Mouse (Mus musculus): Measurements from ENCODE around the gene Nacc1. TPM values are rescaled to one million over a fixed set of nuclear protein-coding genes. Genes with fewer than 3 reads are reported as not detected.
A peak's percentile ranks its signal among the peaks of the same experiment; 100 is the strongest.

The Nacc1 gene
- polyA plus RNA-seq, 1 experiment from 2014 or later, result 15.9 TPM

DNA sequence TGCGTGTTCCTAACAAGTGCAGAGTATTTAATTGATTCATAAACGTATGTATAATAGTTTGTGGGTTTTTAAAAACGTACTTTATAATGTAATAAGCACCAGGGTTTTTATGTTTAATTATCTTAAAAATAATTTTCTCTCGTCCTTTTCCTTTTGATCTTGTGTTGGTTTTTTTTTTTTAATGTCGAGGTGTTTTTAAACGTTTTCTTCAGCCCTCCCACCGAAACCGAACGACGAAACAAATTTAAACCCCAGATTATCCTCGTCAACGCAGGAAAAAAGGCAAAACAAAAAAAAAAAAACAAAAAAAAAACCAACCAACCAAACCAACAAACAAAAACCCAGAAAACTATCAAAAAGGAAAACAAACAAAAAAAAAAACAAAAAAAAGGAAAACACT is 18.3 kb upstream of the Nacc1 start:
- TF ChIP-seq CTCF (IDR thresholded peaks at IDR 0.05; ENCODE audit: low read depth), result no peak
- Histone ChIP-seq H3K36me3 (ENCODE audit: insufficient read depth, low read length) (no peaks in the 10 kb centered on the region), H3K4me1 (replicated peaks; ENCODE audit: insufficient read depth, low read length) (peaks cover 37% of the 10 kb centered on the region), H3K4me3 (replicated peaks; ENCODE audit: low read depth, low read length) (0 out of 2 replicates have a peak overlapping the region, but pooled peaks have one; percentile 21), H3K9ac (ENCODE audit: low read depth, low read length) (no peak overlapping the region), H3K4me2 (ENCODE audit: low read length) (peak overlapping the region; percentile 48), H3K27me3 (ENCODE audit: insufficient read depth, low read length) (peaks cover 41% of the 10 kb centered on the region; the same call in 1 of the 2 replicates), H3K27ac (no peak overlapping the region), H3K9me3 (replicated peaks; ENCODE audit: low read length) (no peaks in the 10 kb centered on the region)
- DNase-seq (ENCODE audit: low spot score) (no peak), ATAC-seq (replicated peaks; ENCODE audit: low FRiP score, low read depth) (no peak)
- WGBS, result 17% methylated on average over 12 of the region's 12 CpGs

DNA sequence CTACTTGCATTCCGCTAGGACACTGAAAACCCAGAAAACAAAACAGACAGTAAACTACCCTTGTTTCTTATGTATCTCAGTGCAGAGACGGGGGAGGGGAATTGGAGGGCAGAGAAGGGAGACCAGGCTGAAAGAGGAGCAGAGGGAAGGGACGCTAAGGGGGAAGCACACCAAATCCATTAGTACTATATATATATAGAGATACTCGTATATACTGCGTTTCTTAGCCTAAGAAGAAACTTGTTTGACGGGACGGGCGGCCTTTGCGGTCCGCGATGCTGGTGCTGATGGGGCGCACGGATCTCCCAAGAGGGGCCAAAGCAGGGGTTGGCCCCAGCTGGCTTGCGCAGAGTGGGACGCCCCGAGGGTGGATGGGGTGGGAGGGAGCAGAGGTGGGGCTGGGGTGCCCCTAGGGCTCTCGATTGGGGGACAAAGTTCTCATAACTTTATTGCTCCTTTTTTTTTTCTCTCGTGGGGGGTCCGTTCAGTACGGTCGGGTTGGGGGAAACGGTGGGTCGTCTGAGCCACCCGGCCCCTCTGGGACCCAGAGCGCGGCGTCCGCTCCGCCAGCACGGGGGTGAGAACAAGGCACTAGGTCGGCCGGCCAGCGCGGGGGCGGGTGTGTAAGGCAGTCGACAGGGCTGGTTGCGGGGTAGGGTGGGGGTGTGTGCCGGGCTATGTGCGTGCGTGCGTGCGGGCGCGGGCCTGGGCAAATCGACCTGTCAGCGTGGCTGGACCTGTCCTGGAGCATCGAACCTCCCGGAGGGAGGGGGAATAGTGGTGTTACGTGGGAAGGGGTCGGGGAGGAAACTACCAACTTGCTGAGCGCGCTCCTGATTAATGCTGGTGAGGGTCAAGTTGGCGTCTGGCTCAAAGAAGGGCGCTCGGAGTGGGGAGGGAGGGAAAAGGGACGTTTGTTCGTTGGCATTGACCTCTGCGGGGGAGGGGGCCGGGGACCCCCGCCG is 17.5 kb upstream of the Nacc1 start:
- peaks cover 37% of the 10 kb centered on the region for H3K4me1 ChIP-seq (replicated peaks; ENCODE audit: insufficient read depth, low read length)
- 9% methylated on average over 61 of the region's 61 CpGs for WGBS
- peak overlapping the region; percentile 21 for H3K4me3 ChIP-seq (replicated peaks; ENCODE audit: low read depth, low read length)
- peak overlapping the region; percentile 48 for H3K4me2 ChIP-seq (ENCODE audit: low read length)
- DNase-seq (ENCODE audit: low spot score), result no peak
- H3K9ac ChIP-seq (ENCODE audit: low read depth, low read length), result 0 out of 2 replicates have a peak overlapping the region, but pooled peaks have one; percentile 23
- no peaks in the 10 kb centered on the region for H3K36me3 ChIP-seq (ENCODE audit: insufficient read depth, low read length)
- H3K27me3 ChIP-seq (ENCODE audit: insufficient read depth, low read length), result peaks cover 41% of the 10 kb centered on the region; the same call in 1 of the 2 replicates
- TF ChIP-seq CTCF (IDR thresholded peaks at IDR 0.05; ENCODE audit: low read depth), result no peak
- no peaks in the 10 kb centered on the region for H3K9me3 ChIP-seq (replicated peaks; ENCODE audit: low read length)
- H3K27ac ChIP-seq, result no peak overlapping the region
- no peak for ATAC-seq (replicated peaks; ENCODE audit: low FRiP score, low read depth)

DNA sequence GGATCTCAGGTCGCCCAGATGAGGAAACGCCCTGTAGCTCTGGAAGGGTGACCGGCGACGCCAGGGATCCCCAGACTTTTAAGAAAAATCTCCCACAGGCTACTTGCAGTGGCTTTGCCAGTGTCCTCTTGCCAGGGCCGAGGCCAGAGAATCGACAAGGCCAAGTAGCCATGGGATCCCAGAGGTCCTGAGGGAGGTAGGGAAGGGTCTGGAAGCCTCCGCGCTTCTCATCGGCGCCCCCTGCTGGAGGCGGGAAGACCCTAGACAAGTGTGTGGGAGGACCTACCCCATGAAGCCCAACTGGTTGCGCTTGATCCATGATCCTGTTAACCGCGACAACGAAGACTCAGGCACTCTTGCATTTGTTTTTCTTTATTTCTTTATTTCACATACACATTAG is 16.7 kb upstream of the Nacc1 start:
- WGBS, result 8% methylated on average over 16 of the region's 16 CpGs
- no peaks in the 10 kb centered on the region for H3K36me3 ChIP-seq (ENCODE audit: insufficient read depth, low read length)
- H3K9ac ChIP-seq (ENCODE audit: low read depth, low read length), result no peak overlapping the region
- peaks cover 37% of the 10 kb centered on the region for H3K4me1 ChIP-seq (replicated peaks; ENCODE audit: insufficient read depth, low read length)
- peaks cover 41% of the 10 kb centered on the region; the same call in 1 of the 2 replicates for H3K27me3 ChIP-seq (ENCODE audit: insufficient read depth, low read length)
- no peak for ATAC-seq (replicated peaks; ENCODE audit: low FRiP score, low read depth)
- peak; percentile 80 for DNase-seq (ENCODE audit: low spot score)
- no peaks in the 10 kb centered on the region for H3K9me3 ChIP-seq (replicated peaks; ENCODE audit: low read length)
- no peak overlapping the region for H3K27ac ChIP-seq
- TF ChIP-seq CTCF (IDR thresholded peaks at IDR 0.05; ENCODE audit: low read depth), result peak; percentile 82
- peak overlapping the region; percentile 48 for H3K4me2 ChIP-seq (ENCODE audit: low read length)
- peak overlapping the region; percentile 21; the same call in 1 of the 2 replicates for H3K4me3 ChIP-seq (replicated peaks; ENCODE audit: low read depth, low read length)

DNA sequence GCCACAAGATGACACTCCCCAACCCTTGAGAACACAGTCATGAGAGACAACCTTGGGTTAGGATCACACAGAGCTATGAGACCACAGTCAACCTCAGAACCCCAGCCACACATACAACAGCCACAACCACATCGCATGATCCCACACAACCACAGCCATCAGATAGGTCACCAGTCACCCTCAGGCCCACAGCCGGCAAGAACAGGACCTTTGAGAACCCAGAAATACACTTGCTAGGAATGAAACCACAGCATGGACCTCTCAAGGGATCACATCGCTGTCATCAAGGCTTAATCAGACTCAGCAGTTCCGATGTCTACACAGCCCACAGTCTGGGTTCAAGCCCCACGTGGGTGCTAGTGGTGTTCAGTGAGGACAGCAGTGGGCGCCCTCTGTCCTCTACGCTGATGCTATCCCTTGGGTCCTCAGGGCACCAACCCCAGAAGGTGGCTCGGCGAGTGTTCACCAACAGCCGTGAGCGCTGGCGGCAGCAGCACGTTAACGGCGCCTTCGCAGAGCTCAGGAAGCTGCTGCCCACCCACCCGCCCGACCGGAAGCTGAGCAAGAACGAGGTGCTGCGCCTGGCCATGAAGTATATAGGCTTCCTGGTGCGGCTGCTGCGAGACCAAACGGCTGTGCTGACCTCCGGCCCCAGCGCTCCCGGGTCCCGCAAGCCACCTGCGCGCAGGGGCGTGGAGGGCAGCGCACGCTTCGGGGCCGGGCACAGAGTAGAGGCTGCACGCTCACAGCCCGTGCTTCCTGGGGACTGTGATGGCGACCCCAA is 16.0 kb upstream of the Nacc1 start:
- 18% methylated on average over 38 of the region's 38 CpGs for WGBS
- Histone ChIP-seq H3K4me1 (replicated peaks; ENCODE audit: insufficient read depth, low read length) (peaks cover 30% of the 10 kb centered on the region), H3K27ac (no peak overlapping the region; the same call in 1 of the 2 replicates), H3K27me3 (ENCODE audit: insufficient read depth, low read length) (peaks cover 41% of the 10 kb centered on the region; the same call in 1 of the 2 replicates), H3K9me3 (replicated peaks; ENCODE audit: low read length) (no peaks in the 10 kb centered on the region), H3K9ac (ENCODE audit: low read depth, low read length) (no peak overlapping the region), H3K4me3 (replicated peaks; ENCODE audit: low read depth, low read length) (peak overlapping the region; percentile 14; the same call in 1 of the 2 replicates), H3K4me2 (ENCODE audit: low read length) (peak overlapping the region; percentile 48), H3K36me3 (ENCODE audit: insufficient read depth, low read length) (0 out of 2 replicates have a peak, but pooled peaks cover 3% of the 10 kb centered on the region)
- ATAC-seq (replicated peaks; ENCODE audit: low FRiP score, low read depth) (no peak), DNase-seq (ENCODE audit: low spot score) (no peak)
- TF ChIP-seq CTCF (IDR thresholded peaks at IDR 0.05; ENCODE audit: low read depth), result no peak; the same call in 1 of the 2 replicates

DNA sequence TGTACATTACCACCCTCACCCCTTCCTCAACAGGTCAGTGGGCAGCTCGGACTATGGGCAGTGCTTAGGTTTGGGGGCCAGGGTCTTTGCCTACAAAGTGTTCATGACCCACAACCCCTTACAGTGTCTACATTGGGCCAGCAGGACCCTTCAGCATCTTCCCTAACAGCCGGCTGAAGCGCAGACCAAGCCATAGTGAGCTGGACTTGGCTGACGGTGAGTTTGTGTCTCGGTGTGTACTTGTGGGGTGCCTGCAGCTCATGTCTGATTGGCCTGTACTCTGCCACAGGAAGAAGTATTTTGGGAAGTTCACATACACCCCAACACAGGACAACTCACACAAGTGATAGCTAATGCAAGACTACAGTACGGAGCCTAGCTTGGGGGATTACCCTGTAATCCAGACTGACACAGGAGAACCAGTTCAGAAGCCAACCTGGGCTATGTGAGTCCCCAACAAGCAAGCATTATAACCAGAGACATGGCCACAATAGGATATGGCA is 15.4 kb upstream of the Nacc1 start:
- H3K4me3 ChIP-seq (replicated peaks; ENCODE audit: low read depth, low read length), result no peak overlapping the region
- WGBS, result 80% methylated on average over 6 of the region's 6 CpGs
- ATAC-seq (replicated peaks; ENCODE audit: low FRiP score, low read depth) (no peak), DNase-seq (ENCODE audit: low spot score) (no peak)
- no peak for TF ChIP-seq CTCF (IDR thresholded peaks at IDR 0.05; ENCODE audit: low read depth)
- H3K9me3 ChIP-seq (replicated peaks; ENCODE audit: low read length), result no peaks in the 10 kb centered on the region
- H3K27me3 ChIP-seq (ENCODE audit: insufficient read depth, low read length), result peaks cover 39% of the 10 kb centered on the region; the same call in 1 of the 2 replicates
- no peak overlapping the region for H3K9ac ChIP-seq (ENCODE audit: low read depth, low read length)
- 0 out of 2 replicates have a peak overlapping the region, but pooled peaks have one; percentile 13 for H3K27ac ChIP-seq
- 0 out of 2 replicates have a peak, but pooled peaks cover 3% of the 10 kb centered on the region for H3K36me3 ChIP-seq (ENCODE audit: insufficient read depth, low read length)
- H3K4me1 ChIP-seq (replicated peaks; ENCODE audit: insufficient read depth, low read length), result peaks cover 26% of the 10 kb centered on the region
- peak overlapping the region; percentile 48 for H3K4me2 ChIP-seq (ENCODE audit: low read length)

All from kidney, postnatal 0 days (tissue).